Mouse (Mus musculus) cerebellum, adult 2 months (tissue): ENCODE results near the gene Cnpy4. TPM values are rescaled to one million over a fixed set of nuclear protein-coding genes. Genes with fewer than 3 reads are reported as not detected.
A peak's percentile ranks its signal among the peaks of the same experiment; 100 is the strongest.

Experiments
- DNase-seq, 2 experiments: peaks; one replicate each; pipeline ENCODE4 v3.0.0; 2021
- H3K27ac ChIP-seq: fragments of 200-500 bp; 2 replicates; pipeline ENCODE4 v1.5.1; 2012; ENCODE audit warnings: low read length, control low read depth, inconsistent platforms; ENCODE audit not compliant: insufficient read depth
- H3K27me3 ChIP-seq: fragments of 200-500 bp; 2 replicates; pipeline ENCODE4 v1.6.1; 2012; ENCODE audit warnings: inconsistent platforms, mild to moderate bottlenecking, low read length, moderate library complexity; ENCODE audit not compliant: control insufficient read depth, insufficient read depth
- H3K4me1 ChIP-seq: fragments of 200-500 bp; 2 replicates; pipeline ENCODE4 v1.6.1; 2011; ENCODE audit warnings: low read length; ENCODE audit not compliant: control insufficient read depth, insufficient read depth
- H3K4me3 ChIP-seq: fragments of 200-500 bp; replicated peaks from 2 replicates; pipeline ENCODE3; 2011; ENCODE audit warnings: mild to moderate bottlenecking, low read depth, low read length, control low read depth; ENCODE audit not compliant: insufficient read depth
- CTCF ChIP-seq: fragments of 200-500 bp; IDR thresholded peaks from 2 replicates; pipeline ENCODE4 v1.5.1; 2011; ENCODE audit warnings: low read depth, mild to moderate bottlenecking, control low read depth, low read length, moderate library complexity, borderline replicate concordance; ENCODE audit not compliant: insufficient read depth
- POLR2A ChIP-seq: fragments of 200-500 bp; IDR thresholded peaks from 2 replicates; pipeline ENCODE4 v1.6.1; 2011; ENCODE audit warnings: low read length, control low read depth, borderline replicate concordance; ENCODE audit not compliant: insufficient read depth
- WGBS: fragments of 180-500 bp; shearing (Covaris S2); methylation state at CpG from one replicate; pipeline ENCODE4 v1.1.7; 2018; 5-methylcytosine and 5-hydroxymethylcytosine counted together
- polyA plus RNA-seq: library from polyadenylated mRNA; depleted of rRNA; stranded (reverse); fragments of >200 nt; gene quantifications from 2 replicates; pipeline ENCODE4 v1.2.3, GENCODE M21; 2012; rRNA removed

Cnpy4 gene
- 17.3 and 18.3 TPM in 2 replicates for polyA plus RNA-seq

- under 1% methylated on average over 31 of the region's 31 CpGs for WGBS
- Histone ChIP-seq H3K27me3 (no peaks in the 10 kb centered on the region), H3K27ac (peak within 1 kb of the TSS; percentile 74), H3K4me3 (peak within 1 kb of the TSS; percentile 98), H3K4me1 (no peaks in the 10 kb centered on the region)
- TF ChIP-seq POLR2A (peak; percentile 91), CTCF (no peak)
- DNase-seq = peak; percentile 87 to 90
Measured at GRCm38 (mm10) chr5:138186950-138187638, at the start of gene Cnpy4, which contains the start of gene Taf6. Gene Cnpy4, plus strand, starts transcription at chr5:138187485. Gene Taf6, minus strand, starts transcription at chr5:138187451.

- TF ChIP-seq POLR2A (no peak), CTCF (peak; percentile 49; the same call in 1 of the 2 replicates)
- DNase-seq = no peak
Measured at GRCm38 (mm10) chr5:138137935-138138549, 49.2 kb upstream of the Cnpy4 start.

GRCm38 (mm10) chr5:138138585-138138984, 48.7 kb upstream of the Cnpy4 start:
- no peak for DNase-seq
- Histone ChIP-seq H3K27me3 (no peaks in the 10 kb centered on the region), H3K4me3 (no peak overlapping the region), H3K4me1 (no peaks in the 10 kb centered on the region), H3K27ac (no peak overlapping the region)
- no peak for TF ChIP-seq CTCF
- TF ChIP-seq POLR2A = no peak
- WGBS = 69% methylated on average over 4 of the region's 4 CpGs

More at GRCm38 (mm10) chr5:138137935-138138549, 49.2 kb upstream of the Cnpy4 start:
- Histone ChIP-seq H3K4me1 (no peaks in the 10 kb centered on the region), H3K4me3 (no peak overlapping the region), H3K27ac (no peak overlapping the region), H3K27me3 (no peaks in the 10 kb centered on the region)
- WGBS = 60% methylated on average over 8 of the region's 8 CpGs

- TF ChIP-seq POLR2A (no peak), CTCF (no peak)
- H3K27me3 ChIP-seq = no peaks in the 10 kb centered on the region
- H3K4me3 ChIP-seq = peak overlapping the region; percentile 93
- H3K27ac ChIP-seq = no peak overlapping the region
- DNase-seq = no peak
- WGBS = 88% methylated on average over 3 of the region's 3 CpGs
- H3K4me1 ChIP-seq = no peaks in the 10 kb centered on the region; the same call in 1 of the 2 replicates
Measured at GRCm38 (mm10) chr5:138154390-138154789, 32.9 kb upstream of the Cnpy4 start.

- under 1% methylated on average over 31 of the region's 31 CpGs for WGBS
- peak; percentile 69; the same call in 1 of the 2 replicates for TF ChIP-seq POLR2A
- peak; percentile 89 for TF ChIP-seq CTCF
Measured at GRCm38 (mm10) chr5:138155443-138155976, 31.8 kb upstream of the Cnpy4 start, which contains the start of gene Zfp113. Gene Zfp113, minus strand, starts transcription at chr5:138155744.

GRCm38 (mm10) chr5:138160224-138160762, 27.0 kb upstream of the Cnpy4 start:
- WGBS = 63% methylated on average over 7 of the region's 7 CpGs

More at GRCm38 (mm10) chr5:138155443-138155976, 31.8 kb upstream of the Cnpy4 start, which contains the start of gene Zfp113:
- peak within 1 kb of the TSS; percentile 75 for H3K27ac ChIP-seq
- H3K4me1 ChIP-seq = no peaks in the 10 kb centered on the region; the same call in 1 of the 2 replicates
- H3K27me3 ChIP-seq = no peaks in the 10 kb centered on the region
- DNase-seq = peak; percentile 87 to 95
- peak within 1 kb of the TSS; percentile 93 for H3K4me3 ChIP-seq

GRCm38 (mm10) chr5:138160842-138161665, 26.2 kb upstream of the Cnpy4 start, which contains the start of gene Cops6:
Gene Cops6, plus strand, starts transcription at chr5:138161071.
- Histone ChIP-seq H3K4me3 (peak within 1 kb of the TSS; percentile 74), H3K27ac (0 out of 2 replicates have a peak within 1 kb of the TSS, but pooled peaks have one; percentile 6), H3K4me1 (0 out of 2 replicates have a peak, but pooled peaks cover 5% of the 10 kb centered on the region), H3K27me3 (no peaks in the 10 kb centered on the region)
- TF ChIP-seq POLR2A (peak; percentile 75), CTCF (no peak)
- DNase-seq = peak; percentile 95
- WGBS = 1% methylated on average over 42 of the region's 42 CpGs

More at GRCm38 (mm10) chr5:138160224-138160762, 27.0 kb upstream of the Cnpy4 start:
- H3K27me3 ChIP-seq = no peaks in the 10 kb centered on the region
- no peak overlapping the region for H3K4me3 ChIP-seq
- DNase-seq = no peak
- no peak overlapping the region for H3K27ac ChIP-seq
- H3K4me1 ChIP-seq = 0 out of 2 replicates have a peak, but pooled peaks cover 5% of the 10 kb centered on the region
- TF ChIP-seq CTCF = no peak
